In genomic region chr2:155515941-155516340, GRCm38 (mm10) we compare ENCODE assay signal across 10 mouse cellular contexts. TPM values are rescaled to one million over a fixed set of nuclear protein-coding genes. Genes with fewer than 3 reads are reported as not detected.
DNase-seq lines count a peak whose midpoint lies in the region; ATAC-seq lines count a peak whose summit lies in the region.
"Had no signal": no experiment of that assay in that cellular context is flagged by ENCODE, and none has a peak within 500 bp of the region (broad histone marks: within the 10 kb centered on the region; RNA-seq: fewer than 3 reads in every experiment).

No protein-coding gene starts in this region.

- peaks cover 30% of the 10 kb centered on the region for H3K4me1 ChIP-seq in liver, embryonic 12.5 days

- H3K27ac ChIP-seq in liver, embryonic 12.5 days, result no peak overlapping the region
- H3K27ac ChIP-seq: embryonic facial prominence, embryonic 15.5 days; lung, embryonic 15.5 days had no signal

- no peak overlapping the region for H3K4me3 ChIP-seq in liver, embryonic 12.5 days
- H3K4me3 ChIP-seq: embryonic facial prominence, embryonic 15.5 days; lung, embryonic 15.5 days had no signal

- intact Hi-C loops in heart, postnatal 36 days (cut with DNase I), result loop anchor here (1.0 to 2.0 kb wide), 3 partner anchors 68 to 249 kb away; no protein-coding TSS in a partner anchor
- intact Hi-C loops in left cerebral cortex, postnatal 4 days (cut with DNase I), result loop anchor here (2.0 to 10.0 kb wide), 3 partner anchors 71 to 249 kb away; no protein-coding TSS in a partner anchor

- peaks cover 49% of the 10 kb centered on the region for H3K27me3 ChIP-seq in liver, embryonic 12.5 days (replicated peaks)

- WGBS in liver, embryonic 12.5 days (ENCODE audit: insufficient replicate concordance), result 30% methylated on average over 1 of the region's 1 CpGs

- H3K9ac ChIP-seq in liver, embryonic 12.5 days, result no peak overlapping the region
- H3K9ac ChIP-seq: embryonic facial prominence, embryonic 15.5 days; lung, embryonic 15.5 days had no signal

- H3K36me3 ChIP-seq in liver, embryonic 12.5 days, result no peaks in the 10 kb centered on the region
- H3K36me3 ChIP-seq: embryonic facial prominence, embryonic 15.5 days; lung, embryonic 15.5 days had no signal

- peak; percentile 48 for DNase-seq in liver
- DNase-seq in R1 (ENCODE audit: low read depth, low spot score), result peak; percentile 48
- DNase-seq in cerebellum, postnatal 36 days, result peak; percentile 73 to 80
- DNase-seq in heart, postnatal 36 days, result peak; percentile 75 to 78
- DNase-seq in left cerebral cortex, postnatal 4 days, result peak; percentile 60
- peak; percentile 87 for DNase-seq in retina, postnatal 1 day

- no peak overlapping the region for H3K4me2 ChIP-seq in liver, embryonic 12.5 days
- H3K4me2 ChIP-seq: embryonic facial prominence, embryonic 15.5 days; lung, embryonic 15.5 days had no signal

- no peaks in the 10 kb centered on the region for H3K9me3 ChIP-seq in liver, embryonic 12.5 days (replicated peaks)
- H3K9me3 ChIP-seq: embryonic facial prominence, embryonic 15.5 days; lung, embryonic 15.5 days had no signal

- ATAC-seq in liver, embryonic 12.5 days, result no peak
- ATAC-seq in granulocyte monocyte progenitor cell, adult 5-6 weeks (replicated peaks; ENCODE audit: poor library complexity, severe bottlenecking), result no peak

RNA-seq across cellular contexts. Expression of gene Acss2, which starts 1.8 kb away (rescaled TPM):
- 25.1 and 27.1 TPM in 2 replicates for polyA plus RNA-seq in liver, embryonic 12.5 days (2016; fragmentation: Nextera tagmentation; extraction: Ambion mirVana)
- total RNA-seq in heart, postnatal 36 days (2021), result 10 to 100 TPM; 36.3 to 41.6 TPM
- total RNA-seq in left cerebral cortex, postnatal 4 days (2021), result 10 to 100 TPM; 26.3 to 27.6 TPM
- 4.1 and 5.6 TPM in 2 replicates for total RNA-seq in granulocyte monocyte progenitor cell, adult 5-6 weeks (2014; fragmentation: Nextera tagmentation)
- total RNA-seq in granulocyte monocyte progenitor cell, adult 5-6 weeks (2017), result 3.6 and 4.4 TPM in 2 replicates

RNA-seq across cellular contexts. Expression of gene Ggt7, which starts 2.1 kb away (rescaled TPM):
- 0.54 and 0.86 TPM in 2 replicates for polyA plus RNA-seq in liver, embryonic 12.5 days (2016; fragmentation: Nextera tagmentation; extraction: Ambion mirVana)
- 1 to 10 TPM in 1 of 2 experiments, under 1 TPM in 1; 0.49 to 1.6 TPM for total RNA-seq in heart, postnatal 36 days (2021)
- total RNA-seq in left cerebral cortex, postnatal 4 days (2021), result 10 to 100 TPM; 71.6 to 78.0 TPM
- not detected in 2 replicates for total RNA-seq in granulocyte monocyte progenitor cell, adult 5-6 weeks (2014; fragmentation: Nextera tagmentation)
- total RNA-seq in granulocyte monocyte progenitor cell, adult 5-6 weeks (2017), result not detected in 2 replicates

RNA-seq across cellular contexts. Expression of gene Ncoa6, which starts 42.2 kb away (rescaled TPM):
- 9.2 and 10.4 TPM in 2 replicates for polyA plus RNA-seq in liver, embryonic 12.5 days (2016; fragmentation: Nextera tagmentation; extraction: Ambion mirVana)
- total RNA-seq in heart, postnatal 36 days (2021), result 10 to 100 TPM; 25.1 to 26.5 TPM
- total RNA-seq in left cerebral cortex, postnatal 4 days (2021), result 10 to 100 TPM; 99.3 to 99.9 TPM
- total RNA-seq in granulocyte monocyte progenitor cell, adult 5-6 weeks (2014; fragmentation: Nextera tagmentation), result 59.4 and 61.0 TPM in 2 replicates
- 14.2 and 15.8 TPM in 2 replicates for total RNA-seq in granulocyte monocyte progenitor cell, adult 5-6 weeks (2017)

Comparison
In these comparisons a context has a peak if more than half of its experiments do, and no peak if none do; other contexts are left out.
1. RNA of gene Acss2, which starts 1.8 kb away (total RNA-seq): 36.3 to 41.6 TPM in heart, postnatal 36 days and 26.3 to 27.6 TPM in left cerebral cortex, postnatal 4 days; 3.6 to 5.6 TPM in granulocyte monocyte progenitor cell, adult 5-6 weeks; every median in the first group is over 4 times any median in the second.
2. RNA of gene Ggt7, which starts 2.1 kb away (total RNA-seq): 71.6 to 78.0 TPM in left cerebral cortex, postnatal 4 days; 0.49 to 1.6 TPM in heart, postnatal 36 days and not detected in granulocyte monocyte progenitor cell, adult 5-6 weeks; every median in the first group is over 10 times any median in the second.
3. Peak in every context shown above with its lines, with median percentiles within 50 percentile points of each other: DNase-seq.